Mouse (Mus musculus) megakaryocyte-erythroid progenitor cell, adult 5 weeks (primary cell): ENCODE data around the gene Fam196a. TPM values are rescaled to one million over a fixed set of nuclear protein-coding genes. Genes with fewer than 3 reads are reported as not detected.

Experiments
- polyA plus RNA-seq: library from polyadenylated mRNA; stranded (reverse); fragments of >175 nt; gene quantifications from 2 replicates; pipeline ENCODE4 v1.2.3, GENCODE M21; 2012

Gene Fam196a
- not detected in 2 replicates for polyA plus RNA-seq

DNA sequence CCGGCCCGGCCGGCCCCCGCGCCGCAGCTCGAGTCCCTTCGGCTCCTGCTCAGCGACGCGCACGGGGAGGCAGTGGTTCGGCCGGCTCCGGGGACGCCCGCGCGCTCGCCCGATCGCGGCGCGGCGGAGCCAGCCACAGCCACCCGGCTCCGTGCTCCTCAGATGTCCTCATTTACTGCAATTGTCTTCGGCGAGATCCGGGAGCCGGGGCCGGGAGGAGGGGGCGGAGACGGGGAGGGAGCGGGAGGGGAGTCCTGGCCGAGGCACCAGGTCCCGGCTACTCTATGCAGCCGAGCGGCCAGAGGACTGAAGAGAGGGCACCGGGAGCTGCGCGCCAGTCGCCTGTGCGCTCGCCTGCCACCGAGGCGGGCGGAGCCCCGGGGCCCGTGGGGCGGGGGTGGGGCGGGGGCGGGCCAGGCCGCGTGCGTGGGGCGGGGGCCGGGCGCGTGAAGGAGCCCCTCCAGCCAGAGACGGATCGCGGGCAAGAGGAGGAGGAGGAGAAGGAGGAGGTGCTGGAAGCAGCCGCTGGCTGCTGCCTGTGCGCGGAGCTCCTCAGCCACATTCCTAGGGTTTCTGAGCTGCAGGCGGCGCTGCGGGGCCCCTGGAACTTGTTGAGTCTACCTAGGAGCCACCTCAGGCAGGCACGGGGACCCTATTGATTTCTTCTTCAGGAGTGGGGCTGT, at the start of gene Fam196a:
TSS of gene Fam196a (minus strand) at position 504 of the 683 bp plus-strand sequence.

